Mouse (Mus musculus) hematopoietic stem cell, adult 5-6 weeks (primary cell): ENCODE measurements around the gene Zfp503. TPM values are rescaled to one million over a fixed set of nuclear protein-coding genes. Genes with fewer than 3 reads are reported as not detected.

Experiments
- ATAC-seq, 2 experiments: fragments of 125-278 bp in 1 of 2; replicated peaks in 1 of 2; 2 replicates each; pipeline ENCODE4 v1.8.0; 2016 to 2017; ENCODE audit warnings: inconsistent platforms in 2 of 2, mild to moderate bottlenecking in 2 of 2, moderate number of reproducible peaks in 2 of 2, low read depth in 1 of 2, moderate TSS enrichment in 1 of 2; ENCODE audit not compliant: low FRiP score in 2 of 2, poor library complexity in 2 of 2, severe bottlenecking in 2 of 2, insufficient read depth in 1 of 2, low TSS enrichment in 1 of 2
- total RNA-seq: library from RNA; stranded (forward); fragments of 172-1452, 232-1000 nt; gene quantifications from 2 replicates; pipeline ENCODE4 v1.2.3, GENCODE M21; 2017

The Zfp503 gene
- 0.40 and 1.4 TPM in 2 replicates for total RNA-seq

GRCm38 (mm10) chr14:21989291-21989913 is at the start of gene Zfp503:
Gene Zfp503, minus strand, starts transcription at chr14:21989601.
- no peak for ATAC-seq

- no peak for ATAC-seq
Observed at GRCm38 (mm10) chr14:22037498-22038131, 48.2 kb upstream of the Zfp503 start.

- ATAC-seq: no peak
Observed at GRCm38 (mm10) chr14:22036802-22037497, 47.5 kb upstream of the Zfp503 start.

- no peak for ATAC-seq
Observed at GRCm38 (mm10) chr14:22036338-22036737, 46.9 kb upstream of the Zfp503 start.

- no peak for ATAC-seq
Observed at GRCm38 (mm10) chr14:22035900-22036299, 46.5 kb upstream of the Zfp503 start.

GRCm38 (mm10) chr14:22023533-22023932 is 34.1 kb upstream of the Zfp503 start:
- ATAC-seq: no peak

DNA sequence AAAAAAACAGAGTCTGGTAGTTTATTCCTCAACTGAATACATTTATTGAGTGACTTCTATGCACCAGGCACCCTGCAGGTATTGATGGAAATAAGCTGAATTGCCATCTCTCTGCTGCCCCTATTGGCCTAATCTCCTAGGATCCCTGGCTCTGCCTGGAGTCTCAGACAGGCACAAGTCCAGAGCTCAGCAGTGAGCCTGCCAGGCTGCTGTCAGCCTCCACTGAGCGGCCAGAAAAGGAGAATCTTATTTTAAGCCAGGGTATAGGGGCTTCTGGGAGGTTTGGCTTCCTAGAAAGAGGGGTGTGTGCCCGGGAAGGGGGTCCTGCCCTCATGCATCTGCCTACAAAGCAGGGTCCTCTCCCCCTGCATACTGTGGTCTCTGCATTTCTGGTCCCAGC is 31.5 kb upstream of the Zfp503 start:
- peak; percentile 22; a peak in 1 of 4 replicates for ATAC-seq

- peak; percentile 59 to 60 for ATAC-seq
Observed at GRCm38 (mm10) chr14:22019949-22020845, 30.8 kb upstream of the Zfp503 start.

DNA sequence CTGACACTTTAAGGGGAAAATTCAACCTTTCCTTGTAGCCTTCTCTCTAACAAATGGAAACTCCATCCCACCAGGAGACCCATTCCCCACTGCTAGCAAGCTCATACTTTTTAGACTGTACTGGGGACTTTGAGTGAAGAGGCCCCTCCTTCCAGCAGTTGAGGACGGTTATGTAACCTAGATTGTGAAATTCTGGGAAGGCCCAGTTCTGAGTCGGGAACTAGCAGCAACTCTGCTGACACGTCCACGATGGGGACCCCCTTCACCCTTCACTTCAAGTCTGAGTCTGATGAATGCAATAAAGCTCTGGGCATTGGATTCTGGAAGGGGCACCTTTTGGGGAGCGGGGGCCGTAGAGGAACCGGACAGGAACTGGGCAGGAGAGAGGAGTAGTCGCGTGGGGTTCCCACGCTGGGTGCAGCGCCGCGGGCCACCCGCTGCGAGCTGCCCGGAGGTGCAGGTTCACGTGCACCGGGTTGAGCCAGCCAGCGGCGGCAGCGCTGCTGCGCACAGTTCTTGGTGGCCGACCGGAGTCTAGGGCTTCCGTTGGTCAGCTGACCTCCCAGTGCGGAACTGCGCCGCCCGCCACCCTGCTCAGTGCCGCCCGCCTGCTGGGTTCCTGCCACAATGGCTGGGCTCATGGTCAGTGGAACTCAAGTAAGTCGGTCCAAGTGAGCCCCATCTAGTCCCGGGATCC is 30.0 kb upstream of the Zfp503 start, which contains the start of gene Lrmda:
TSS of gene Lrmda (plus strand) at position 461 of the 697 bp plus-strand sequence.
- ATAC-seq: peak; percentile 35 to 77

DNA sequence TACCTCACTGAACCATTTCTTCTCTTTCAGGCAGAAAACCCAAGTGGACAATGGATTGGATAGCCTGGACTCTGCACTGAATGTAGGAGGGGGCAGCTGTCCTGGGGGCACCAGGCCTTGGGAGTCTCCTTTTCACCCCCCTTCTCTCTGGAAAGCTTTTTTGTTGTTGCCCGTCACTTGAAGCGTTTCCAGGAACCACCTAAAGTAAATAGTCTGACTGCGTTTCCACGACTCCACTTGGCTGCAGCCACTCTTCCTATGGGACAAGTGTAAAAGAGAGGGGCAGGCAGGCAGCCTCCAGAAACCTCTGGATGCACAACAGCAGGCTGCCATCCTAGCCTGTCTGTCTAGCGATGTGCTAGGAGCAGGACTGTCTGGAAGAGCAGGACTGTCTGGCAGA is 27.6 kb upstream of the Zfp503 start:
- no peak for ATAC-seq

DNA sequence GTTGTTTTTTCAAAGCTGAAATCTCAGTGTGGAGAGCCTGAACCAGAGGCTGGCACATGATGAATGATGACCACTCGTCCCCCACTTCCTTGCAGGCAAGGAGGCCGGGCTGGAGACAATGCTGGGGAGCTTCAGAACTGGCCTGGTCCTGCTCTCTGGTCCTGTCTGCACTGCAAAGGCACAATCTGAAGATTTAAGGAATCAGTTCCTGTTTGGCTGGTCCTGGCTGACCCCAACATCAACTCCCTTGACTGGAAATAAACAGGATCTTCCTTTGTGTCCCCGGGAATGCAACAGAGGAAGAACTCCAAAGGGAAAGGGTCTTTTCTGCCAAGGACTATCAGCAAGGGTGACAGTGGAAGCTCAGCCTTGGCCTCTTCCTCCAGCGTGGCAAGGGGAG is 25.4 kb upstream of the Zfp503 start:
- ATAC-seq: no peak

- ATAC-seq: no peak
Observed at GRCm38 (mm10) chr14:22014315-22014714, 24.9 kb upstream of the Zfp503 start.

DNA sequence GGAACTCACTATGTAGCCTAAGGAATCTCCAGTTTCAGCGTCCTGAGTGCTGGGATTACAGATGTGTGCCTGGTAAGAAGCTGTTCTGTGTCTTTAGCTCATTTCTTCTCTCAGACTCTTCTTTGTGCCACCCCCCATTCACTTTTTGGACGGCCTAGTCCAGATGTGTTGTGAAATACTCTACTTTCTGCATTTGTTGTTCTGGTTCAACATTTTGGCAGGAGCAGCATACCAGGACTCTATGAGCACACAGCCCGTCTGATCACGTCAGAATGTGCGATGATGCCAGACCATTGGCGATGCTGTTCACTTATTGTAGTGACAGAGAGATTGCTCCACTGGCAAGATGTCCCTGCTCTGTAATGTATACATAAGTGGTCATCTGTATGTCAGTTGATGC is 17.6 kb upstream of the Zfp503 start:
- ATAC-seq: no peak

GRCm38 (mm10) chr14:22004943-22005342 is 15.5 kb upstream of the Zfp503 start:
- no peak for ATAC-seq

DNA sequence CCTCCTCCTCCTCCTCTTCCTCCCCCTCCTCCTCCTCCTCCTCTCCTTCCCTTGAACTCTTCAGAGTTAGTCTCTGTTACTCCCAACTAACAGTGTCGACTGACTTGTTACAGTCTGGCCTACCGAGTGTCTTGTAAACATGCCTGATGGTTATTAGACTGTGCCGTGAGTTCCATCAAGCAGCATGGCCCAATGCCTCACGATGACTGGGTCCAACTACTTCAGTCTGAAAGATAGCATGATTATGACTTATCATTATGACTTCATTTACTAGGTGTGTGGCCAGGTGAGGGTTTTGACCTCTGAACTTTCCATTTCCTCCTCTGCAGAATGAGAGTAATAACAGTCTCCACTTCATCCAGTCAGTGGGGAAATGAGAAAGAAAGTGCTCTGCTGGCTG is 14.2 kb upstream of the Zfp503 start:
- no peak for ATAC-seq

- ATAC-seq: no peak
Observed at GRCm38 (mm10) chr14:22003231-22003630, 13.8 kb upstream of the Zfp503 start.

GRCm38 (mm10) chr14:21999588-21999987 is 10.2 kb upstream of the Zfp503 start:
- ATAC-seq: peak in 1 of 2 experiments; percentile 71; a peak in 1 of 4 replicates
